Mouse (Mus musculus) thymus, postnatal 36 days (tissue): ENCODE measurements around the gene Ulk4.

Experiments used
- DNase-seq, 2 experiments: peaks; one replicate each; pipeline ENCODE4 v3.0.0; 2022; ENCODE audit warnings: mixed read lengths in 2 of 2

Gene Ulk4

GRCm38 (mm10) chr9:121092568-121092967 lies 184.4 kb downstream of the Ulk4 start:
- no peak for DNase-seq

GRCm38 (mm10) chr9:121091016-121091735 lies 185.8 kb downstream of the Ulk4 start:
- DNase-seq = no peak

GRCm38 (mm10) chr9:121087661-121088060 lies 189.3 kb downstream of the Ulk4 start:
- DNase-seq = no peak

GRCm38 (mm10) chr9:121084191-121084590 lies 192.8 kb downstream of the Ulk4 start:
- no peak for DNase-seq

- DNase-seq = no peak
These were observed 196.2 kb downstream of the Ulk4 start for GRCm38 (mm10) chr9:121080834-121081233.

- no peak for DNase-seq
These were observed 196.6 kb downstream of the Ulk4 start for GRCm38 (mm10) chr9:121080413-121080812.

- peak; percentile 11 to 19 for DNase-seq
These were observed 197.5 kb downstream of the Ulk4 start for GRCm38 (mm10) chr9:121079388-121080088.

- DNase-seq = no peak
These were observed 200.7 kb downstream of the Ulk4 start for GRCm38 (mm10) chr9:121076291-121076690.

- no peak for DNase-seq
These were observed 201.8 kb downstream of the Ulk4 start for GRCm38 (mm10) chr9:121075246-121075645.

GRCm38 (mm10) chr9:121074726-121075125 lies 202.3 kb downstream of the Ulk4 start:
- DNase-seq = no peak

- peak; percentile 29 to 53 for DNase-seq
These were observed 204.8 kb downstream of the Ulk4 start for GRCm38 (mm10) chr9:121072127-121072757.

GRCm38 (mm10) chr9:121071461-121072126 lies 205.4 kb downstream of the Ulk4 start:
- peak; percentile 38 to 57 for DNase-seq

- DNase-seq = no peak
These were observed 205.9 kb downstream of the Ulk4 start for GRCm38 (mm10) chr9:121071050-121071449.

- no peak for DNase-seq
These were observed 208.9 kb downstream of the Ulk4 start for GRCm38 (mm10) chr9:121068115-121068514.

- no peak for DNase-seq
These were observed 210.0 kb downstream of the Ulk4 start for GRCm38 (mm10) chr9:121067043-121067442.

GRCm38 (mm10) chr9:121065383-121065978 lies 211.5 kb downstream of the Ulk4 start:
- no peak for DNase-seq

GRCm38 (mm10) chr9:121064606-121065355 lies 212.2 kb downstream of the Ulk4 start:
- no peak for DNase-seq

GRCm38 (mm10) chr9:121062671-121063070 lies 214.3 kb downstream of the Ulk4 start:
- no peak for DNase-seq

GRCm38 (mm10) chr9:121061820-121062623 lies 215.0 kb downstream of the Ulk4 start:
- no peak for DNase-seq

GRCm38 (mm10) chr9:121060331-121060730 lies 216.7 kb downstream of the Ulk4 start:
- no peak for DNase-seq

- DNase-seq = peak; percentile 16 to 23
These were observed 217.7 kb downstream of the Ulk4 start for GRCm38 (mm10) chr9:121059286-121059685.
